Mouse (Mus musculus): ENCODE measurements around the gene Rsg1.

DNA sequence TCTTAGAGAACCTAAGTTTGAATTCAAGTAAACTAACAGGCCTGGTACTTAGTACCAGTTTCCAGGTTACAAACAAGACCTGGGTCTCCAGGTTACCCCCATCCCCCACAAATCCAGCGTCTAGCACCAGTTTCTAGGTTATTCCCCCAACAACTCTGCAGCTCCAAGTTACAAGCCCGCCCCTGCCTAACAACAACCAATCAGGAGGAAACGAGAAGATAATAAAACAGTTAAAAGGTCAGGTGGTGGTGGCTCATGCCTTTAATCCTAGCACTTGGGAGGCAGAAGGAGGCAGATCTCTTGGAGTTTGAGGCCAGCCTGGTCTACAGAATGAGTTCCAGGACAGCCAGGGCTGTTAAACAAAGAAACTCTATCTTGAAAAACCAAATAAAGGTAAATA, 53.5 kb downstream of the Rsg1 start:
- TF ChIP-seq POLR2A (IDR thresholded peaks at IDR 0.05; ENCODE audit: low read depth, low read length): no peak
- TF ChIP-seq CTCF (IDR thresholded peaks at IDR 0.05; ENCODE audit: extremely low read depth, insufficient read length, insufficient replicate concordance, low read depth, low read length): no peak
